Mouse (Mus musculus) E14TG2a.4 (cell line): Measurements from ENCODE around the gene Pxdn.

Experiments used
- CTCF ChIP-seq: conservative IDR thresholded peaks from 2 replicates; pipeline ENCODE4 v1.5.1; 2014; ENCODE audit warnings: low read length
- POU5F1 ChIP-seq: IDR thresholded peaks from 2 replicates; pipeline ENCODE4 v1.6.1; 2014; ENCODE audit warnings: low read length, borderline replicate concordance

GRCm38 (mm10) chr12:30029111-30029510, 91.7 kb downstream of the Pxdn start:
- TF ChIP-seq CTCF (no peak), POU5F1 (no peak)
